ENCODE assay signal across 8 mouse cellular contexts in genomic region chr12:112951150-112951842, GRCm38 (mm10). TPM values are rescaled to one million over a fixed set of nuclear protein-coding genes. Genes with fewer than 3 reads are reported as not detected.
A peak's percentile ranks its signal among the peaks of the same experiment; 100 is the strongest.
DNase-seq lines count a peak whose midpoint lies in the region; ATAC-seq and TF ChIP-seq lines count a peak whose summit lies in the region.

No protein-coding gene starts in this region.

- no peaks in the 10 kb centered on the region for H3K9me3 ChIP-seq in liver, embryonic 12.5 days (replicated peaks)
- no peaks in the 10 kb centered on the region for H3K9me3 ChIP-seq in liver, postnatal 0 days (ENCODE audit: low read length)
- H3K9me3 ChIP-seq in hindbrain, embryonic 16.5 days (ENCODE audit: control insufficient read depth, low read length), result no peaks in the 10 kb centered on the region
- no peaks in the 10 kb centered on the region for H3K9me3 ChIP-seq in neural tube, embryonic 12.5 days

- no peak overlapping the region for H3K9ac ChIP-seq in liver, embryonic 12.5 days
- H3K9ac ChIP-seq in liver, postnatal 0 days (replicated peaks), result no peak overlapping the region
- peak overlapping the region; percentile 89 for H3K9ac ChIP-seq in hindbrain, embryonic 16.5 days (ENCODE audit: low read depth, low read length)
- H3K9ac ChIP-seq in neural tube, embryonic 12.5 days, result 0 out of 2 replicates have a peak overlapping the region, but pooled peaks have one; percentile 86

- H3K4me1 ChIP-seq in liver, embryonic 12.5 days, result peaks cover 36% of the 10 kb centered on the region
- peaks cover 15% of the 10 kb centered on the region for H3K4me1 ChIP-seq in liver, postnatal 0 days (ENCODE audit: insufficient read depth)
- peaks cover 20% of the 10 kb centered on the region for H3K4me1 ChIP-seq in hindbrain, embryonic 16.5 days (ENCODE audit: control insufficient read depth, insufficient read depth, low read depth, low read length)
- H3K4me1 ChIP-seq in neural tube, embryonic 12.5 days, result peaks cover 18% of the 10 kb centered on the region

- DNase-seq in cerebellum, adult 11-12 months, result peak; percentile 45
- no peak for DNase-seq in cerebellum, adult 11 months
- DNase-seq in liver, postnatal 0 days, result no peak
- no peak for DNase-seq in natural killer cell, adult 2 months (ENCODE audit: low spot score in 2 of 2)
- DNase-seq in urinary bladder, postnatal 14 days (ENCODE audit: low spot score), result no peak

- H3K27me3 ChIP-seq in liver, embryonic 12.5 days (replicated peaks), result peaks cover 61% of the 10 kb centered on the region
- peaks cover 30% of the 10 kb centered on the region for H3K27me3 ChIP-seq in liver, postnatal 0 days (ENCODE audit: insufficient read depth, low read length)
- no peaks in the 10 kb centered on the region for H3K27me3 ChIP-seq in hindbrain, embryonic 16.5 days (replicated peaks; ENCODE audit: control insufficient read depth, insufficient read depth, low read length)
- H3K27me3 ChIP-seq in neural tube, embryonic 12.5 days (replicated peaks), result no peaks in the 10 kb centered on the region; the same call in 1 of the 2 replicates

- no peak for TF ChIP-seq CTCF in liver, postnatal 0 days (IDR thresholded peaks at IDR 0.05; ENCODE audit: low read depth)

- no peak for ATAC-seq in liver, embryonic 12.5 days
- ATAC-seq in liver, postnatal 0 days, result no peak
- no peak for ATAC-seq in hindbrain, embryonic 16.5 days
- ATAC-seq in neural tube, embryonic 12.5 days (ENCODE audit: low FRiP score, low read depth), result no peak

- WGBS in liver, embryonic 12.5 days (ENCODE audit: insufficient replicate concordance), result 15% methylated on average over 7 of the region's 7 CpGs
- WGBS in liver, postnatal 0 days (ENCODE audit: insufficient replicate concordance), result 17% methylated on average over 7 of the region's 7 CpGs
- WGBS in hindbrain, embryonic 16.5 days, result 15% methylated on average over 7 of the region's 7 CpGs
- 21% methylated on average over 7 of the region's 7 CpGs for WGBS in neural tube, embryonic 12.5 days

- no peaks in the 10 kb centered on the region for H3K36me3 ChIP-seq in liver, embryonic 12.5 days
- H3K36me3 ChIP-seq in liver, postnatal 0 days (replicated peaks; ENCODE audit: insufficient read depth, low read length), result no peaks in the 10 kb centered on the region
- H3K36me3 ChIP-seq in hindbrain, embryonic 16.5 days (ENCODE audit: control insufficient read depth, insufficient read depth, low read length), result no peaks in the 10 kb centered on the region
- H3K36me3 ChIP-seq in neural tube, embryonic 12.5 days, result 0 out of 2 replicates have a peak, but pooled peaks cover under 1% of the 10 kb centered on the region

- TF ChIP-seq EP300 in liver, postnatal 0 days (IDR thresholded peaks at IDR 0.05; ENCODE audit: low read depth), result no peak

- H3K27ac ChIP-seq in liver, embryonic 12.5 days, result no peak overlapping the region
- no peak overlapping the region for H3K27ac ChIP-seq in liver, postnatal 0 days (ENCODE audit: low read depth)
- peak overlapping the region; percentile 92 for H3K27ac ChIP-seq in hindbrain, embryonic 16.5 days (ENCODE audit: low read depth, low read length)
- peak overlapping the region; percentile 59 for H3K27ac ChIP-seq in neural tube, embryonic 12.5 days

- H3K4me2 ChIP-seq in liver, embryonic 12.5 days, result 0 out of 2 replicates have a peak overlapping the region, but pooled peaks have one; percentile 94
- no peak overlapping the region; the same call in 1 of the 2 replicates for H3K4me2 ChIP-seq in liver, postnatal 0 days (ENCODE audit: low read depth, low read length)
- H3K4me2 ChIP-seq in hindbrain, embryonic 16.5 days (ENCODE audit: low read length), result peak overlapping the region; percentile 95; the same call in 1 of the 2 replicates
- peak overlapping the region; percentile 85 for H3K4me2 ChIP-seq in neural tube, embryonic 12.5 days (replicated peaks)

- no peak overlapping the region; the same call in 1 of the 2 replicates for H3K4me3 ChIP-seq in liver, embryonic 12.5 days
- H3K4me3 ChIP-seq in liver, postnatal 0 days (ENCODE audit: low read depth, low read length), result no peak overlapping the region
- no peak overlapping the region for H3K4me3 ChIP-seq in hindbrain, embryonic 16.5 days (ENCODE audit: low read length)
- no peak overlapping the region for H3K4me3 ChIP-seq in neural tube, embryonic 12.5 days

RNA-seq across cellular contexts. Expression of gene Nudt14, which starts 9.4 kb away (rescaled TPM):
- polyA plus RNA-seq in liver, embryonic 12.5 days (2016; fragmentation: Nextera tagmentation; extraction: Ambion mirVana), result 21.4 and 21.7 TPM in 2 replicates
- 30.0 and 30.6 TPM in 2 replicates for polyA plus RNA-seq in liver, postnatal 0 days (2015; fragmentation: Nextera tagmentation; extraction: Ambion mirVana)
- polyA plus RNA-seq in hindbrain, embryonic 16.5 days (2015; fragmentation: Nextera tagmentation; extraction: Ambion mirVana), result 54.2 and 57.3 TPM in 2 replicates
- polyA plus RNA-seq in neural tube, embryonic 12.5 days (2016; fragmentation: Nextera tagmentation; extraction: Ambion mirVana), result 56.2 and 57.5 TPM in 2 replicates

RNA-seq across cellular contexts. Expression of gene Jag2, which starts 21.7 kb away (rescaled TPM):
- 0.57 and 0.64 TPM in 2 replicates for polyA plus RNA-seq in liver, embryonic 12.5 days (2016; fragmentation: Nextera tagmentation; extraction: Ambion mirVana)
- polyA plus RNA-seq in liver, postnatal 0 days (2015; fragmentation: Nextera tagmentation; extraction: Ambion mirVana), result 0.14 and 0.22 TPM in 2 replicates
- 10.7 and 11.1 TPM in 2 replicates for polyA plus RNA-seq in hindbrain, embryonic 16.5 days (2015; fragmentation: Nextera tagmentation; extraction: Ambion mirVana)
- 9.7 and 10.5 TPM in 2 replicates for polyA plus RNA-seq in neural tube, embryonic 12.5 days (2016; fragmentation: Nextera tagmentation; extraction: Ambion mirVana)

RNA-seq across cellular contexts. Expression of gene Btbd6, which starts 25.0 kb away (rescaled TPM):
- polyA plus RNA-seq in liver, embryonic 12.5 days (2016; fragmentation: Nextera tagmentation; extraction: Ambion mirVana), result 9.2 and 10.1 TPM in 2 replicates
- 4.1 and 4.7 TPM in 2 replicates for polyA plus RNA-seq in liver, postnatal 0 days (2015; fragmentation: Nextera tagmentation; extraction: Ambion mirVana)
- 54.3 and 55.8 TPM in 2 replicates for polyA plus RNA-seq in hindbrain, embryonic 16.5 days (2015; fragmentation: Nextera tagmentation; extraction: Ambion mirVana)
- 32.0 and 33.8 TPM in 2 replicates for polyA plus RNA-seq in neural tube, embryonic 12.5 days (2016; fragmentation: Nextera tagmentation; extraction: Ambion mirVana)

RNA-seq across cellular contexts. Expression of gene Brf1, which starts 49.2 kb away (rescaled TPM):
- polyA plus RNA-seq in liver, embryonic 12.5 days (2016; fragmentation: Nextera tagmentation; extraction: Ambion mirVana), result 46.2 and 47.1 TPM in 2 replicates
- polyA plus RNA-seq in liver, postnatal 0 days (2015; fragmentation: Nextera tagmentation; extraction: Ambion mirVana), result 17.0 and 18.4 TPM in 2 replicates
- polyA plus RNA-seq in hindbrain, embryonic 16.5 days (2015; fragmentation: Nextera tagmentation; extraction: Ambion mirVana), result 40.5 and 43.1 TPM in 2 replicates
- 68.1 and 70.1 TPM in 2 replicates for polyA plus RNA-seq in neural tube, embryonic 12.5 days (2016; fragmentation: Nextera tagmentation; extraction: Ambion mirVana)

Comparison
In these comparisons a context has a peak if more than half of its experiments do, and no peak if none do; other contexts are left out.
1. H3K27ac ChIP-seq: peak in hindbrain, embryonic 16.5 days (single experiment) and neural tube, embryonic 12.5 days (single experiment); none in liver, embryonic 12.5 days (single experiment) and liver, postnatal 0 days (single experiment).
2. H3K9ac ChIP-seq: peak in hindbrain, embryonic 16.5 days (single experiment) and neural tube, embryonic 12.5 days (single experiment); none in liver, embryonic 12.5 days (single experiment) and liver, postnatal 0 days (single experiment).